Mouse (Mus musculus) 3T3-L1 (cell line): Measurements from ENCODE around the gene 4930432M17Rik.

Source experiments
- DNase-seq: peaks from one replicate; pipeline ENCODE4 v3.0.0-alpha.2; 2015; ENCODE audit warnings: low read depth, low spot score

Gene 4930432M17Rik

GRCm38 (mm10) chr3:121672135-121672790 is 1.7 kb downstream of the 4930432M17Rik start:
- DNase-seq, result peak; percentile 42

GRCm38 (mm10) chr3:121678935-121679334 is 8.4 kb downstream of the 4930432M17Rik start:
- DNase-seq, result no peak

DNA sequence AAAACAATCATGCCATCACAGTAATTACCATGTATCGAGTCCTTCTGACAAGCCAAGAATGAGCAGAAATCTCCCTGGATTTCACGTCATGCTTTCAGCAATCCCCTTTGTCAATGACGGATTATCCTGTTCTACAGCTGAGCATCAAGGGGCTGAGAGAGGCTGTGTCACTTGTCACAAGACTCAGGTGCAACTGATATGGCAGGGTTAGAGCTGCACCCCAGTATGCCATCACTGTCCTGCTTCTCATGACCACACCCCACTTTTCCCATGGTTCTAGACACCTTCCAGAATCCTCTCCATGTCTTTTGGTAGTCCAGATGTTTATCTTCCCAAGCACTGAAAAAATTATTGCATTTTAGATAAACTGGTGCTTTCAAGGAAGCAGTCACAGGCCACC is 8.9 kb downstream of the 4930432M17Rik start:
- no peak for DNase-seq

- DNase-seq, result no peak
These were observed 9.6 kb downstream of the 4930432M17Rik start for GRCm38 (mm10) chr3:121680187-121680586.

GRCm38 (mm10) chr3:121682439-121683411 is 12.2 kb downstream of the 4930432M17Rik start:
- DNase-seq, result peak; percentile 68

- DNase-seq, result peak; percentile 44
These were observed 14.0 kb downstream of the 4930432M17Rik start for GRCm38 (mm10) chr3:121684552-121684951.

GRCm38 (mm10) chr3:121684963-121685362 is 14.4 kb downstream of the 4930432M17Rik start:
- no peak for DNase-seq

DNA sequence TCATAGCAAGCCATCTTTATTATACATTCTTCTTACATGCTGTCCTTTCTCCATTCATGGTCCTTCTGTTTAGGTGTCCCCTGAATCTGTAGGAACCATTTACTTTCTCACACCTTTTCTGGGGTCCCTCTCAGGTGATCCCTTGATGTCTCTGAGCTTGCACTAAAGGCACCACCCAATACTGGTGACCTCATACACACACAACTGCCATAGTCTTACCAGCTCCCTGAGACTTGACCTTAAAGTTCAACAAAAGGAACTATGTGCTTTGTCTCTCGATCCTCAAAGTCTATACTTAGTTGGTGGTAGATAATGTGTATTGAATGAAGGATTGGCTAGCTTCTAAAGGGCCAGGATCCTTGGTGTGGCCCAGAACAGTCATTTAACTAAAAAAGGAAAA is 15.4 kb downstream of the 4930432M17Rik start:
- DNase-seq, result no peak

DNA sequence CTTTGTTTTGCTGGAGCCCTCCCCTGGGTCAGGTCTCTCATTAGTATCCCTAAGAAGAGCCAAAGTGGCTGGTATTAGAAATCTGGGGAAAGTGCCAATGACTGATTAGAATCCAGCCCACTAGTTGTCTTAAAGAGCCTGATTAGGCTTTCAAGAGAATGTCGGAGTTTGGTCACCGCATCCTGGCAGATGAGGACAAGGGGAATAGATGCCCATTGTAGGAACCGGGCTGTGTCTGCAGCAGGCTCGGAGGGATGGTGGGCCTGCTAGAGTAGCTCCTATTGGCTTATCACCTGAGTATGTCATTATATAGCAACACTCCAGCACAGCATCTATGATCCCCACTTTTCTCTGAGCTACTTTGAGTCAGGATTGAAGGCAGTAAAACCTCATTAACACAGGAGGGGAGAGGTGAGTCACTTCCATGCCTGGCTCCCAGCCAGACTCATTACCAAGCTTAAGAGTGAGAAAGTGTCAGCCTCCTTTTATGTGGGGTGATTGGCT is 15.9 kb downstream of the 4930432M17Rik start:
- DNase-seq, result no peak

DNA sequence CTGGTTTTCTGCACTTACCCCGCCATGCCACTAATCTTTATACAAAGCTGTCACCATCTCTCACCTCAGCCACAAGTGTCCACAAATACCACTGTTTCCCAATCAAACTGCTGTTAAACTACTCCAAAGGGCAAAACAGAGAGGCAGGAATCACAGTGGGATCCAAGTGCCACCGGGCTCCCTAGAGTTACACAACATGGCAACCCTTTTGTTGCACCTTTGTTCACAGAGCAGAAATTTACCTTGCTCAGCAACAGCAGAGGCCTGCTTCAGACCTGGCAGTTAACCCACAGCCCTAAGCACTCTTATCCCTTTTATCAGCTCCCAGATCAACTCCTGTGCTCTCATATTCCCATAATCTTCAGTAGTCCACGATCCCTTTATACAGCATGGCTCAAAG is 17.2 kb downstream of the 4930432M17Rik start:
- no peak for DNase-seq

GRCm38 (mm10) chr3:121689029-121689428 is 18.5 kb downstream of the 4930432M17Rik start:
- DNase-seq, result no peak

DNA sequence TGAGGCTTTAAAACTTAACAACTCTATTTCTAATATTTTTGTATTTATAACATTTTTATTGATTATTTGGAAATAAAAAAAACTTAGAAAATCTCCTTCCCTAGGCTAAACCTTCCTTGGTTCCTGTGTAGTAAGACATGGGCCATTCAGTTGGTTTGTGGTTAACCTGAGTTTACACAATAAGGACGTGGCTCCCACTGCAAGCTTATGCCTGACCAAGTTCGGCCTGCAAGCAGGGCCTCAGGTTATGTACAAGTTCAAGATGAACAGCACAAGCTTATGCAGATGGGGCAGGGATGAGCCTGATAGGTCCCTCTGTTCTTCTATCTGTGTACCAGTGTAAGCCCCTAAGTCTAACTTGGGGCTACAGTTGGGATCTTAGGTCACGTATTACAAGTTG is 19.1 kb downstream of the 4930432M17Rik start:
- DNase-seq, result no peak

GRCm38 (mm10) chr3:121693001-121693730 is 22.6 kb downstream of the 4930432M17Rik start:
- no peak for DNase-seq

DNA sequence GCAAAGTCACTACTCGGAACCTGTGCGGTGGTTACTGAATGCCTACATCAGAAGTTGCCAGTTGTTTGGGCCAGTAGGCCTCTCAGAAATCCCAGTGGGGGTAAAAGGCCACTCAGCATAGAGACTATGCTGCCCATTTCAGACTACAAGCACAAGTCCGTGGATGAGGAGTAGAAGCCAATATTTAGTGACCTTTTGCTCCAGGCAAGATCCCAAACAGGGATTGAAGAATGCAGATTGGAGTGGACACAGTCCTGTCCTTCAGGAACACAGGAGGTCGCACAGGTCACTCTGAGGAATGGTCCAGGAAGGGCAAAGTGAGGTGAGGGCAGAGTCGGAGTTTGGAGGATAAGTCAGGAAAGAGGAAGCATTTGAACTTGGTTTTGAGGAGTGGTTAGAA is 23.2 kb downstream of the 4930432M17Rik start:
- no peak for DNase-seq

GRCm38 (mm10) chr3:121697169-121697568 is 26.6 kb downstream of the 4930432M17Rik start:
- peak; percentile 87 for DNase-seq

- no peak for DNase-seq
These were observed 28.8 kb downstream of the 4930432M17Rik start for GRCm38 (mm10) chr3:121699401-121699800.

DNA sequence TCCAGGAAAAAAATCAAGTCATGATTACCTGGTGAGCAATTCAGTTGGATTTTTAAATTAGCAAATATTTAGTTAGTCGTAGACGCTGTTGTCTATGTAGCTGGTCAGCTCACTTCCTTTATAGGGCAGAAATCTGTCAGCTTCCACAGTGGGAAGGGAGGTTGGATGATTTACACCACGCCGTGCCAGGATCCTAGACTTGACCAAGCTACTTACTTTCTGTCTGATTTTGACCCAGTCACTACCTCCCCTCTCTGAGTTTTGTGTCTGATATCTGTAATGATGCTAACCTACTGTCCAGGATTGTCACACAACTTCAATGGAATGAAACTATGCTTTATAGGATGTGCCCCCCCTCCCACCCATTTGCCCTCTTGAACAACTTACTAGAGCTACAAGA is 29.3 kb downstream of the 4930432M17Rik start:
- no peak for DNase-seq

DNA sequence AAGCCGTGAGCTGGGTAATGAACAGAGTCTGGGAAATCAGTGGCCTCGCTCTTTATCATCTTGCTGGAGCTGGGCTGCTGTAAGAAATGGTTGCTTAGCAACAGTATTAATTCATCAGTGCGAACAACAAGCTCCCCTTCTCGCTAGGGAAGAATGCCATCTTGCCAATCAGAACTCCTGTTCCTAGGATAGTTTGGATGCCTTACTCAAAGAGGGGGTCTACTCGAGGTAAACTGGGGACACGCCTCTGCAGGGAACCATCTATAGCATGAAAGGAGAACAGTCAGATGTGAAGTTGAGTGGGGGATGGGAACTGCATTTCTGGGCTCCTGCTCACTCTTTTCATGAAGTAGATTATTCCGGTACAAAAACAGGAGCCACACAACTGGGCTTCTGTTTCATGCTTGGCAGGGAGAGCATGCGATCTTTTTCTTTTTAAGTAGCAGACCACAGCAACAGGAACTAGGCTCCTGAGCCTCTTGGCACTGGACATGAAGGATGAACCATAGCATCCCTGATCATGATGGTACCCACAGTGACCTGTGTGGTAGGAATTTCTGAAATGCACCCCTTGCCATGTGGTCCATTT is 29.9 kb downstream of the 4930432M17Rik start:
- DNase-seq, result peak; percentile 23

DNA sequence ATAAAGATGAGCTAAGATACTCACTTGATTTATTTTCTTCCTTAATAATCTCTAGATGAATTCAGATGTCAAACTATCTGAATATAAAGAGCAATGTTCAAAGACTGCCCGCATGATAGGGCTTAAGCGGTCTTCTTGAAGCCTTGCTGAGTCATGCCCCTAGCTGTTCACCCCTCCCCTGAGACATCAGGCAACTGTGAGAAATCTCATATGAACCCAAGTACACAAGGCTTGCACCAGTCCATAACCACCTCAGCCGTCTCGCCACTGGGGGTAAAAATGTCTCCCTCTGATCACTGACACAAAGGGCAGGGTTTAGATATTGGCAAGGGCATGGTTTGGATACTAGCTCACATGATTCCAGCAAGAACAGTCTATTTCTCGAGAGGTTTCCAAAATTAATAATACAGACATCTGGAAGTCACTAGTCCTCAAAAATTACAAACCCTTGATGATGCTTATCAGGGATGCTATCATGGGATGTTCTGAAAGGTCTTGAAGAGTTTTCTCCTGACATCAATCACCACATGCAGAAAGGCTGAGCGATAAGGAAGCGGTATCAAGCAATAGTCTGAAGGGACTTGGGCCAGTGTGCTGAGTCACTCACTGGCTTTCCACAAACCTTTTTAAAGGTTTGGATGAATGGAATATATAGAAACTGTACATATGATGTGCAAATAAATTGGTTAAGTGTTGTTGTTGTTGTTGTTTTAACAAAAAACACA is 32.8 kb downstream of the 4930432M17Rik start:
- DNase-seq, result peak; percentile 76

DNA sequence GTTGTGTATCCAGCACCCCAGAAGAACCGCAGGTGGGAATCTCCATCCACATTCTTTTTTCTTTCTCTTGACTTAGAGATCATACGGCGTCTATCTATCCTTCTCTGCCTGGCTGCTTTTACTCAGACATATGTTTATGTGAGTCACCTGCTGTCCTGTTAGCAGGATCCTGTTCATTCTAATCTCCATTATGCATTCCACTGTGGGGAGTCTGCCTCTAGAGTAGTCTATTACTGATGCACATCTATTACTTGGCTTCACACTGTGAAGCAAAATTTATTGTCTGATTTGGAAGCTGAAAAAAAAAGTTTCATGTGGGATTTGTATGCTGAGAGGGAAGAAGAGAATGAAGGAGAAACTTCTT is 33.3 kb downstream of the 4930432M17Rik start:
- peak; percentile 73 for DNase-seq

GRCm38 (mm10) chr3:121706087-121706486 is 35.5 kb downstream of the 4930432M17Rik start:
- DNase-seq, result peak; percentile 95
